ENCODE assay signal across 14 mouse cellular contexts in genomic region chr11:82712681-82713080, GRCm38 (mm10). TPM values are rescaled to one million over a fixed set of nuclear protein-coding genes. Genes with fewer than 3 reads are reported as not detected.
"Had no signal": no experiment of that assay in that cellular context is flagged by ENCODE, and none has a peak within 500 bp of the region (broad histone marks: within the 10 kb centered on the region; RNA-seq: fewer than 3 reads in every experiment).

No protein-coding gene starts in this region.

- H3K27ac ChIP-seq: limb, embryonic 15.5 days; liver, embryonic 12.5 days; neural tube, embryonic 12.5 days had no signal

- DNase-seq: kidney, adult 8-10 months; kidney, postnatal 25 days; lung, embryonic 14.5 days; lung, postnatal 10 days; lung, postnatal 4 days; right cerebral cortex, adult 18-20 months; right cerebral cortex, postnatal 25 days; thymus, postnatal 36 days had no signal

- H3K27me3 ChIP-seq: neural tube, embryonic 12.5 days had no signal

- H3K4me1 ChIP-seq: liver, embryonic 12.5 days; neural tube, embryonic 12.5 days had no signal

- H3K9me3 ChIP-seq: limb, embryonic 15.5 days; liver, embryonic 12.5 days; neural tube, embryonic 12.5 days had no signal

- H3K36me3 ChIP-seq: limb, embryonic 15.5 days; liver, embryonic 12.5 days; neural tube, embryonic 12.5 days had no signal

- H3K4me2 ChIP-seq: limb, embryonic 15.5 days; liver, embryonic 12.5 days; lung, embryonic 14.5 days; midbrain, embryonic 11.5 days; neural tube, embryonic 12.5 days had no signal

- H3K4me3 ChIP-seq: limb, embryonic 15.5 days; liver, embryonic 12.5 days; myocyte; neural tube, embryonic 12.5 days had no signal

- ATAC-seq: liver, embryonic 12.5 days had no signal

- H3K9ac ChIP-seq: limb, embryonic 15.5 days; liver, embryonic 12.5 days; lung, embryonic 14.5 days; neural tube, embryonic 12.5 days had no signal

RNA-seq across cellular contexts. Expression of gene Cct6b, which starts 51.4 kb away (rescaled TPM):
- polyA plus RNA-seq: small intestine, adult 2 months had no signal
